Mouse (Mus musculus) right cerebral cortex, adult 2 months (tissue): ENCODE results near the gene Fcrl6.

Experiments
- DNase-seq, 2 experiments: peaks; one replicate each; pipeline ENCODE4 v3.0.0; 2021 to 2022; ENCODE audit warnings: low spot score in 2 of 2

Fcrl6 gene

DNA sequence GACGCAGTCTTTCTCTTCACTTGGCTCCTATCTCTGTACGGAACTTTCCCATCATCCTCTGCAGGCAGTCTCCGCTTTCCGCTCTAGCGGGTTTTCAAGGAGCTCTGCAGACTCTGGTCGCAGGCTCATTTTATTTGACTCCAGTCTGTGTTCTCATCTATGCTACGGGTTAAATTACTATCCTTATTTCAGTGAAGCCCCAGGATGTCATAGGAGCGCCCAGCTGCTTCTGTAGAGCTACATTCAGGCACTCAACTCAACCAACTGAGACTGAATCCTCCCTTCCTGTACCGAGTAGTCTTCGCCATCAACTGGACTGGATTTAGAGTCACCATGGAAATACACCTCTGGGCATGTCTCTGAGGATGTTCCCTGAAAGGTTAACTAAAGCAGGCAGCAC, 12.3 kb upstream of the Fcrl6 start:
- no peak for DNase-seq

- DNase-seq = no peak
These were observed 10.4 kb upstream of the Fcrl6 start for GRCm38 (mm10) chr1:172612745-172613144.

DNA sequence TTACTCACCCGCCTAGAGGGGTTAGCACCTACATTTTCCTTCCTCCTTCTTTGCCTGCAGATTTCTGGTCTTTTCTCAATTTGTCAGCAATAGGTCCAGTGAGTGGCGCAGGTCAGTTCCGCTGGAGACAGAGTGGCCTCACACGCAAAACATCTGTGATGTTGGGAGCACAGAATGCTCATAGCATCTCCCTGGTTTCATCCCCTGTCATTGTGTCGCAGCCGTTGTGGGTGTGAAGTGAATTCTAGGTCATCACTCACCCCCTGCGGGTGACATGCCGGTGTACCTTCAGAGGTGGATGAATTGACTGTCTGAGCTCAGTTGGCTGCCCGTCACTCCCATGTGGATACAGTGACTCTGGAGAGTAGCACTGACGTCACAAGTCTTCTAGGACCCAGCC, 9.0 kb upstream of the Fcrl6 start:
- no peak for DNase-seq

DNA sequence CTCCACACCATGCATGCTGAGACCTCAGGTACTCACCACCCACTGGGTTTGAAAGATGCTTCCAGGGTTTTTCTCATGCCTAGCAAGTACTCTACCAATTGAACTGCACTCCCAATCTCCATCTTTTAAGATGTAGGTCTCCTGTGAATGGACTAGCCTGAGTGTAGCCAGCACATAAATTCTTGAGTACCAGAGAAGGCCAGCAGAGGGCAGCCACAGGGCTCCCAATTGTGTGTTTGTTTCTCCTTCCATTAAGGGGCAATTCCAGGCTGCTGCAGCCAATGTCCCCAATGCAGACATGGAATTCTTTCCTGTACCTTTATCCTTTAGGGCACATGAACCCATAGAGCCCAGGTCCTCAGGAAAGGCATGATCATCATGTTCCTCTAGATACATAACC, 7.9 kb downstream of the Fcrl6 start:
- DNase-seq = peak; percentile 48 to 50

GRCm38 (mm10) chr1:172593956-172594355, 8.4 kb downstream of the Fcrl6 start:
- no peak for DNase-seq

- DNase-seq = no peak
These were observed 9.0 kb downstream of the Fcrl6 start for GRCm38 (mm10) chr1:172593321-172593720.

DNA sequence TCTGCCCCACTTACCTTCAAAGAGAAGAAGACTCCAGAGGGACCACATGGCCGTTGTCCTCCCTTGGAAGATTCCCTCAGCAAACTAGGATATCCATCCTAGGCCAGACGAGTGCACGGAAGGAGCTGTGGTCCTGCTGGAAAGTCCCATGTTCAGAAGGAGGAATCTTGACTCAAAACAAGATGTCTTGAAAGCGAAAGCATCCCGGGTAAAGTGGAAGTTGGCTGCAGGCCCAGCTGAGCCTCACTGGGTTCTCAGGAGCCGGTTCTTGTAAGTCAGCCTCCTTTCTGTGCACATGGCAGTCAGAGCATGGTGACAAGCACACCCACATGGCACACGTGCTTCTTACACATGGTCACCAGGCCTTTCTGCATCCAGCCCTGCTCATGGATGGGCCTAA, 12.0 kb downstream of the Fcrl6 start, which contains the start of gene Slamf8:
Gene Slamf8, minus strand, starts transcription at position 184 of the 400 bp plus-strand sequence.
- DNase-seq = peak in 1 of 2 experiments; percentile 25

GRCm38 (mm10) chr1:172585612-172586567, 16.5 kb downstream of the Fcrl6 start:
- DNase-seq = no peak

GRCm38 (mm10) chr1:172585026-172585425, 17.3 kb downstream of the Fcrl6 start:
- DNase-seq = no peak

DNA sequence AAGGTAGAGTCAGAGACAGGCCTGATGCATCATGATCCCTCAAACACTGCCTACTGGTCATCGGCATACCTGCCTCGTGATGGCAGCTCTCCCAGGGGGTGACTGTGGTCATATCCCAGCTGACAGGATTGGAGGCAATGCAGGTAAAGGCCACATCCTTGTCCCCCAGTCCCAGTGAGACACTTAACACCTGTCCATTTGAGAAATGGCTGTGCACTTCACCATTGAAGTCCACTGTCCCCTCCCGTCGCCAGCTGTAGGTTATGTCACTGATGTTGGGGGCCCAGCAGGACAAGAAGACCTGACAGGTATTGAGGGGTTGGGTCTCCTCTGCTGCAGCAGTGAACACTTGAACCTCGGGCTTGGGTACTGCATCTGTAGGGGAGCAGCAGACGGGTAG, 18.1 kb downstream of the Fcrl6 start:
- DNase-seq = no peak

GRCm38 (mm10) chr1:172582436-172582835, 19.9 kb downstream of the Fcrl6 start:
- DNase-seq = no peak

DNA sequence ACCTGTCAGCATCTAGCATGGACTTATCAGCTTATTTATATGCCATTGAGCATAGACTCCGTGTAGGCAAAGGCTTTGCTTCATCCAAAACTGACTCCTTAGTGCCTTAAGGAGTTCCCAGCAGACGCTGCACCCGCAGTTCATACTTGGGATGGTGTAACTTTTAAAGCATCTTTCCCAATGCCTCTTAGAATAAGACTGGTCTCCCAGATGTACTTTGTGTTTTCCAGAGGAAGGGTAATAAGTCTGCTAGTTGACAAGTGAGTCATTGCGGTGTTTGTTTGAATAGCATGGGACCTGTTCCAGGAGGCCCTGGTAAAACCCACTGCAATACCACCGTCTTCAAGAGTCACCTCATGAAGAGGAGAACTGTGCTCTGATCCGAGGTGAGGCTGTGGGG, 22.2 kb downstream of the Fcrl6 start:
- no peak for DNase-seq

GRCm38 (mm10) chr1:172567758-172568157, 34.6 kb downstream of the Fcrl6 start:
- no peak for DNase-seq

DNA sequence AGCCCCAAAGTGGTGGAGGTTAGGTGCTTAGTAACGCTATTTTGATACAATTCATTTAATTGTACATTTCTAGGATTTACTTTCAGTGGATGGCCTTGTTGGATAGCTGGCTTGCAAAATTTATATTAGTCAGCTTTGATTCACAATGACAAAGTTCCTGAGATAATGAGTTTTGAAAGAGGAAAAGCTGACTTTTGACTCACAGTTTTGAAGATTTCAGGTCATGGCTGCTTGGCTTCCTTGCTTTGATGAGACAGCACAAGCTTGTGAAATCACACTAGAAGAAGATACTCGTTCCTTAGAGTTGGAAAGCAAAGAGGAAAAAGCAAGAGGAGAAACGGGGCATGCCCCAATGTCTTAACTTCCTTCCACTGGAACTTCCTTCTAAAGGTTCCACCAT, 36.2 kb downstream of the Fcrl6 start:
- no peak for DNase-seq

DNA sequence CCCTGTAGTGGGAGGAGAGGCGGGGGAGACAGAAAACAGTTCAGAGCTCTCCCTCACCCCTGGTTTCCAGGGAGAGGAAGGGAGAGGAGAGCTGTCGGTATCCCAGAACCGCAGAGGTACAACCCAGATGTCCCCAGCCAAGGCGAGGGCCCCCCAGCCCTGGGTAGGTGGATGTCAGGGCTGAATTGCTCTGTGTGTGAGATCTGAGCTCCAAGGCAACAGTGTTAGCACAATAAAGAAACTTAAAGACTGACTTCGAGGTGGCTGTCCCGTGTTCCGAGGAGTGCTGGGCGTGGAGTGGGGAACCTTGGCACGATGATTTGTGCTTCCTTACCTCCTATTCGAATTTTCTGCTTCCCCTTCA, 38.9 kb downstream of the Fcrl6 start:
- DNase-seq = no peak

DNA sequence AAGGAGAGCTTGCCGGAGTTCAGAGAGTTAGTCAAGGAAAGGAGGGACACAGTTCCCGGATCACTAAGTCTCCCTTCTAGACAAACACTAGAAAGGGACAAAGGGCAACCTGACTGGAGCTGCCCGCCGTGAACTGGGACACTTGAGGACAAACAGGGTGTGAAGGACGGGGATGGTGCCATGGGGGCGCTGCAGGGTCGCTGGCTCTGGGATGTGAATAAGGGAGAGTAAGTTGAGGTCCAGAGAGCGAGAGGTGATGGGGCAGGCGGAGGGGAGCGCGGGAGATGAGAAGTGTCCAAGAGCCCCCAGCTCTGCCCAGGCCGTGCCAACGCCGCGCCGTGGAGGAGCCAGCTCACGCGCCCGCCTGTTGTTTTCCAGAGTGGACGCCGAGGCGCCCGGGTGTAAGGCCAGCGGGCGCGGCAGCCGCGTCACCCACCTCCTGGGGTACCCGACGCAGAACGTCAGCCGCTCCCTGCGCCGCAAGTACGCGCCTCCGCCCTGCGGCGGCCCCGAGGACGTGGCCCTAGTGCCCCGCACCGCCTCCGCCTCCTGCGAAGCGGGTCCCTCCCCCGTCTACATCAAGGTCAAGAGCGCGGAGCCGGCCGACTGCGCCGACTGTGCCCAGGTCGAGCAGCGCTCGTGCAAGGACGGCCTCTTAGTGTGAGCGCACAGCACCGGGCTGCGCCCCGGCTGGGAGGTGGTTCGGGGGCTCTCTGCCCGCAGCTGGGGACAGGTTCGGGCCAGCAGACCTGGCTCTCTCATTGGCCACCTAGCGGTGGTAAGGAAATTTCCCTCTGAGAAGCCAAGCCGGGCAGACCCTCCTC, 39.5 kb downstream of the Fcrl6 start:
- DNase-seq = peak; percentile 53 to 65

DNA sequence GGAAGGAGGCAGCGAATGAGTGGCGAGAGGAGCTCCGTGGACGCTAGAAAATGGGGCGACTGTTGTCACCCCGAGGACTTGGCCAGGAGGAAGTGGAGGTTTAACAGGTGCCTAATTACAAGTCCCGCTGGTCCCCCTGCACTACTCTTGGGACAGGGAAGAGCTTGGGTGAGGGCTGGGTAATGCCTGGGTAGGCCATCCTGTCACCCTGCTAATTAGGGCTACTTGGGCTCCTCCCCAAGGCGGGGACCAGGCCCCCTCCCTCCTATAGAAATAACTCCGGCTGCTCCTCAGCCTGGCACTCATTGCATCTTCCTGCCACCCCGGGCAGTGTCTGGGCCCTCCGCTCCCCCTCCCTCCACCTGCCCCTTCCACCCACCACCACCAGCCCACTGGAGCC, 46.7 kb downstream of the Fcrl6 start, which contains the start of gene Vsig8:
Gene Vsig8, plus strand, starts transcription at position 301 of the 400 bp plus-strand sequence.
- no peak for DNase-seq

DNA sequence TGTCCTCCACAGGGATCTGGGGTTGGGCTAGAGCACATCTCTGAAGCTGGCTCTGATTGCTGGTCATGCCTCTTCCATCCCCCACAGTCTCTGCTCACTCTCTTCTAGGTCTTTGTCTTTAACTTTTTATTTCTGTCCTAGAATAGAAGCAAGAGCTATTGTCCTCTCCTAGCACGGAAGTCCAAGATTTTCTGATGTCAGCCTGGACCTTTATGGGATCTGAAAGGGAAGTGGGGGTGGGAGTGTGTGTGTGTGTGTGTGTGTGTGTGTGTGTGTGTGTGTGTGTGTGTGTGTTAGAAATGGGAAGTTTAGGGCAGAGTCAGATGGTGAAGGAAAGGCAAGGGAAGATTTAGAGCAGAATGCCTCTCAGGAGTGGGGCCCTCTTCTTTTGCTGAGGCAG, 49.7 kb downstream of the Fcrl6 start:
- DNase-seq = no peak

GRCm38 (mm10) chr1:172551009-172551408, 51.3 kb downstream of the Fcrl6 start:
- DNase-seq = no peak

DNA sequence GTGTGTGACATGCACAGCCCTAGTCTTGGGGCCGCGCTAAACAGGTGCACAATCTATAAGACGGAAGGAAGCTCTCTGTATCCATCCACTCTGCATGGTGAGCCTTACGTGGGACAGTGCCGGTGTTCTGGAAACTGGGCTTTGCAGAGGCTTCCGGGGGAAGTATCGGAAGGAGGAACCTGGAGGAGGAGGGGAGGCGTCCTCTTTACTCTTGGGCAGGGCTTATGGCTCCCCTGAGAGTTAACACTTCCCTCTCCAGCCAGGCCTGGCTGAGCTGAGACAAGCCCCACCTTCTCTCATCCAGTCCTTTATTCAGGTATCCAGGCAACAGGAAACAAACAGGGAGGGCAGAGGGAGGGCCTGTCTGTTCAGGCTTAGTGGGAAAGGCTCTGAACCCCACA, 51.8 kb downstream of the Fcrl6 start:
- DNase-seq = peak; percentile 56 to 57

GRCm38 (mm10) chr1:172549717-172550116, 52.6 kb downstream of the Fcrl6 start:
- DNase-seq = no peak

DNA sequence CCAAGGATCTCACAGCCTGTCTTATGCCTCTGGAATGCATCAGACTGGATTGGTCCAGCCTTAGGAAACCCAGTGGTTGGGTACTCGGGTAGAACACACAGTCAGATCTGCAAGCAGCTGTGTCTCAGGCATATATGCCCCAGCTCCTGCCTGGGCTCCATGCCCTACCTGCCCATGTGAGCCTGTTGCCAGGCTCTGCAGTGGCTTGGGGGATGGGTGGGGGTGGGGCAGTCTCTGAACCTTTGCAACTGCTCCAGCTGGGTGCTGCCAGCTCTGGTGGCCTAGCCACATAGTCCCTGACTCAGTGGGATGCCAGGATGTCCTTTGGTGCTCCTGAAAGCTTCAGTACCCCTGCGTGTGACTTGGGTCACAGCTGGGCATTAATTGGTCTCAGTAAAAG, 53.0 kb downstream of the Fcrl6 start:
- DNase-seq = no peak

DNA sequence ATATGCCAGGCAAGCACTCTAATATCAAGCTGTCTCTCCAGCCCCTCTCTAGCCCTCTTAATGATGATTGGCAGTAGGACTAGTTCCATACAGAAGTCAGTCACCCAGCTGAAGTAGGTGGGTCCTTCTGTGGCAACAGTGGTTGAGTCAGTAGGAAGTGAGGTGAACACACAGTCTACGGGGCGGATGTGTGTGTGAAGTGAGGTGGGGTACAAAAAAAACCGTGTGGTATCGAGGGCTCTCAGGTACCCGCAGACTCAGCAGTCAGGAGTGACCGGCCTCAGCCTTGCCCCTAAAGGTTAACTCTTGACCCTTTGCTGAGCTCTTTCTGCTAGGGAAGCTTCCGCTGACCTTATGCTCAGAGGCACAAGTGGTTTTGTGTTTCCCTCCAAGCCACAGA, 53.9 kb downstream of the Fcrl6 start:
- DNase-seq = no peak
